Mouse (Mus musculus): ENCODE results near the gene Brwd1. TPM values are rescaled to one million over a fixed set of nuclear protein-coding genes. Genes with fewer than 3 reads are reported as not detected.
"Not testable (repeated sequence)": the region's sequence is repeated elsewhere in the genome, so short reads cannot be mapped to it uniquely, and the experiment has no call there.

The Brwd1 gene
- polyA plus RNA-seq, 1 experiment from 2014 or later: 71.1 TPM

GRCm38 (mm10) chr16:95970841-95971240, 111.5 kb downstream of the Brwd1 start:
- WGBS: 59% methylated on average over 2 of the region's 2 CpGs
- Histone ChIP-seq H3K4me1 (0 out of 2 replicates have a peak, but pooled peaks cover 4% of the 10 kb centered on the region), H3K27ac (replicated peaks) (no peak overlapping the region), H3K4me3 (no peak overlapping the region), H3K9me3 (0 out of 2 replicates have a peak, but pooled peaks cover 5% of the 10 kb centered on the region), H3K4me2 (no peak overlapping the region), H3K36me3 (no peaks in the 10 kb centered on the region), H3K27me3 (replicated peaks) (no peaks in the 10 kb centered on the region), H3K9ac (no peak overlapping the region)
- ATAC-seq (ENCODE audit: extremely low read depth, insufficient number of reproducible peaks, low FRiP score, low TSS enrichment): no peak

GRCm38 (mm10) chr16:95967455-95967854, 114.9 kb downstream of the Brwd1 start:
- H3K4me2 ChIP-seq: no peak overlapping the region
- H3K36me3 ChIP-seq: no peaks in the 10 kb centered on the region
- 62% methylated on average over 11 of the region's 11 CpGs for WGBS
- no peak for ATAC-seq (ENCODE audit: extremely low read depth, insufficient number of reproducible peaks, low FRiP score, low TSS enrichment)
- no peak overlapping the region for H3K4me3 ChIP-seq
- H3K9me3 ChIP-seq: no peaks in the 10 kb centered on the region
- H3K27ac ChIP-seq (replicated peaks): no peak overlapping the region
- H3K4me1 ChIP-seq: peaks cover 8% of the 10 kb centered on the region; the same call in 1 of the 2 replicates
- no peak overlapping the region for H3K9ac ChIP-seq
- no peaks in the 10 kb centered on the region for H3K27me3 ChIP-seq (replicated peaks)

- Histone ChIP-seq H3K4me3 (no peak overlapping the region), H3K27me3 (replicated peaks) (no peaks in the 10 kb centered on the region), H3K27ac (replicated peaks) (no peak overlapping the region), H3K36me3 (no peaks in the 10 kb centered on the region), H3K4me2 (peak overlapping the region; percentile 56), H3K9me3 (no peaks in the 10 kb centered on the region), H3K9ac (peak overlapping the region; percentile 28; the same call in 1 of the 2 replicates), H3K4me1 (peaks cover 8% of the 10 kb centered on the region; the same call in 1 of the 2 replicates)
- ATAC-seq (ENCODE audit: extremely low read depth, insufficient number of reproducible peaks, low FRiP score, low TSS enrichment): no peak
- WGBS: 33% methylated on average over 11 of the region's 11 CpGs
These were observed 117.8 kb downstream of the Brwd1 start for GRCm38 (mm10) chr16:95964427-95965023.

- not testable (repeated sequence) for H3K27ac ChIP-seq (replicated peaks); ATAC-seq (ENCODE audit: extremely low read depth, insufficient number of reproducible peaks, low FRiP score, low TSS enrichment); H3K36me3 ChIP-seq; H3K4me1 ChIP-seq; H3K4me2 ChIP-seq; H3K9ac ChIP-seq; H3K27me3 ChIP-seq (replicated peaks); H3K4me3 ChIP-seq; H3K9me3 ChIP-seq
- WGBS: 56% methylated on average over 1 of the region's 1 CpGs
These were observed 120.8 kb downstream of the Brwd1 start for GRCm38 (mm10) chr16:95961484-95961883.

DNA sequence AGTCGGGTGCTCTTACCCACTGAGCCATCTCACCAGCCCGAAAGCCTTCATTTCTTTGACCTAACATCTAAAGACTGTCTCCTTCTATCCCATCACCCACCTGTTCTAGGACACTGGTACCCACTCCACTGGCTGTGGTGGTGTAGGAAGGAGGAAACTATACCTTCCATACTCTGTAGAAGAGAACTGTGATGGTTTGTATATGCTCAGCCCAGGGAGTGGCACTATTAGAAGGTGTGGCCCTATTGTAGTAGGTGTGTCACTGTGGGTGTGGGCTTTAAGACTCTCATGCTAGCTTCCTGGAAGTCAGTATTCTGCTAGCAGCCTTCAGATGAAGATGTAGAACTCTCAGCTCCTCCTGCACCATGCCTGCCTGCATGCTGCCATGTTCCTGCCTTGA, 121.6 kb downstream of the Brwd1 start:
- not testable (repeated sequence) for H3K36me3 ChIP-seq; H3K9me3 ChIP-seq; H3K27me3 ChIP-seq (replicated peaks); ATAC-seq (ENCODE audit: extremely low read depth, insufficient number of reproducible peaks, low FRiP score, low TSS enrichment); H3K4me1 ChIP-seq; H3K4me2 ChIP-seq; H3K4me3 ChIP-seq; H3K27ac ChIP-seq (replicated peaks); H3K9ac ChIP-seq
- 88% methylated on average over 2 of the region's 2 CpGs for WGBS

DNA sequence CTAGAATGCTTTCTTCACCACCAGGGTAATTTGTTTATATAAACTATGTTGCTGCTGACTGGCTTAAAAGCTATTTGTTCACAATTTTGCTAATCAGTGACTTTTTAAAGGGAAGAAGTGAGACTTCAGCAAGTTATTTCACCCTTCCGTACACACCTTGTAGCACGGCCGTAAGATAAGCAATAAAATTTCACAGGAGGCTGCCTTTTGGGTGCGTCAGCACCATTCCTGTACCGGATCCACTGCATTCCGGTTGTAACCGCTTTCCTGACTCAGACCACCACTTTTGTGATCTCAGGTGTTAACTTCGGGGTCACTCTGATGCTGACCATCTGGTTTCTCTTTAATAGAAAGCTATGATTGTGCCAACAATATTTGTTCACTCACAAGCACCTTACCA, 124.2 kb downstream of the Brwd1 start:
- Histone ChIP-seq H3K27me3 (replicated peaks) (no peaks in the 10 kb centered on the region), H3K9me3 (no peaks in the 10 kb centered on the region), H3K36me3 (no peaks in the 10 kb centered on the region), H3K4me3 (no peak overlapping the region), H3K4me1 (no peaks in the 10 kb centered on the region), H3K27ac (replicated peaks) (no peak overlapping the region), H3K9ac (no peak overlapping the region), H3K4me2 (no peak overlapping the region)
- 77% methylated on average over 8 of the region's 8 CpGs for WGBS
- no peak for ATAC-seq (ENCODE audit: extremely low read depth, insufficient number of reproducible peaks, low FRiP score, low TSS enrichment)

- Histone ChIP-seq H3K4me3 (no peak overlapping the region), H3K4me1 (no peaks in the 10 kb centered on the region), H3K4me2 (no peak overlapping the region), H3K9me3 (no peaks in the 10 kb centered on the region), H3K9ac (no peak overlapping the region), H3K27me3 (replicated peaks) (no peaks in the 10 kb centered on the region), H3K27ac (replicated peaks) (no peak overlapping the region), H3K36me3 (no peaks in the 10 kb centered on the region)
- WGBS: 62% methylated on average over 5 of the region's 5 CpGs
- ATAC-seq (ENCODE audit: extremely low read depth, insufficient number of reproducible peaks, low FRiP score, low TSS enrichment): no peak
These were observed 125.7 kb downstream of the Brwd1 start for GRCm38 (mm10) chr16:95956618-95957017.

GRCm38 (mm10) chr16:95955716-95956346, 126.5 kb downstream of the Brwd1 start:
- H3K4me1 ChIP-seq: no peaks in the 10 kb centered on the region
- ATAC-seq (ENCODE audit: extremely low read depth, insufficient number of reproducible peaks, low FRiP score, low TSS enrichment): no peak
- 72% methylated on average over 5 of the region's 5 CpGs for WGBS
- no peak overlapping the region for H3K4me2 ChIP-seq
- H3K9me3 ChIP-seq: no peaks in the 10 kb centered on the region
- H3K27ac ChIP-seq (replicated peaks): no peak overlapping the region
- H3K4me3 ChIP-seq: no peak overlapping the region
- H3K27me3 ChIP-seq (replicated peaks): no peaks in the 10 kb centered on the region
- no peak overlapping the region for H3K9ac ChIP-seq
- H3K36me3 ChIP-seq: no peaks in the 10 kb centered on the region

- no peak for ATAC-seq (ENCODE audit: extremely low read depth, insufficient number of reproducible peaks, low FRiP score, low TSS enrichment)
- Histone ChIP-seq H3K9ac (no peak overlapping the region), H3K4me3 (no peak overlapping the region), H3K36me3 (no peaks in the 10 kb centered on the region), H3K27ac (replicated peaks) (no peak overlapping the region), H3K4me1 (no peaks in the 10 kb centered on the region), H3K4me2 (no peak overlapping the region), H3K9me3 (no peaks in the 10 kb centered on the region), H3K27me3 (replicated peaks) (no peaks in the 10 kb centered on the region)
- 72% methylated on average over 3 of the region's 3 CpGs for WGBS
These were observed 128.0 kb downstream of the Brwd1 start for GRCm38 (mm10) chr16:95954341-95954740.

- H3K4me1 ChIP-seq: no peaks in the 10 kb centered on the region
- H3K4me3 ChIP-seq: no peak overlapping the region
- H3K27ac ChIP-seq (replicated peaks): no peak overlapping the region
- no peak for ATAC-seq (ENCODE audit: extremely low read depth, insufficient number of reproducible peaks, low FRiP score, low TSS enrichment)
- no peaks in the 10 kb centered on the region for H3K36me3 ChIP-seq
- H3K9ac ChIP-seq: no peak overlapping the region
- H3K27me3 ChIP-seq (replicated peaks): no peaks in the 10 kb centered on the region
- WGBS: 82% methylated on average over 4 of the region's 4 CpGs
- no peaks in the 10 kb centered on the region for H3K9me3 ChIP-seq
- no peak overlapping the region for H3K4me2 ChIP-seq
These were observed 129.1 kb downstream of the Brwd1 start for GRCm38 (mm10) chr16:95953159-95953650.

DNA sequence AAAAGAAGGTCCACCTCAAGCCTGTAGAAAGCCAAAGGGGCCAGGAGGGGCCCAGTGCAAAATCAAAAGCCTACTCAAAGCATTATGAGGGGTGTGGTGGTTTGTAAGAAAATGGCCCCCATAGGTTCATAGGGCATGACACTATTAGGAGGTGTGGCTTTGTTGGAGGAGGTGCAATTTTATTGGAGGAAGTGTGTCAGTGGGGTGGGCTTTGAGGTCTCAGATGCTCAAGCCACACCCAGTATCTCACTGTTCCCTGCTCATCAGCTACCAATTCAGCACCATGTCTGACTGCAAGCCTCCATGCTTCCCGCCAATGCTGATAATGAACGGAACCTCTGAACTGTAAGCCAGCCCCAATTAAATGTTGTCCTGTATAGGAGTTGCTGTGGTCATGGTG, 130.9 kb downstream of the Brwd1 start:
- Histone ChIP-seq H3K9me3 (no peaks in the 10 kb centered on the region), H3K36me3 (no peaks in the 10 kb centered on the region), H3K4me2 (no peak overlapping the region), H3K27ac (replicated peaks) (no peak overlapping the region), H3K9ac (no peak overlapping the region), H3K4me3 (no peak overlapping the region), H3K4me1 (no peaks in the 10 kb centered on the region), H3K27me3 (replicated peaks) (peaks cover 3% of the 10 kb centered on the region; the same call in 1 of the 2 replicates)
- WGBS: 89% methylated on average over 2 of the region's 2 CpGs
- no peak for ATAC-seq (ENCODE audit: extremely low read depth, insufficient number of reproducible peaks, low FRiP score, low TSS enrichment)
